Mouse (Mus musculus): Measurements from ENCODE around the gene Smg6.

DNA sequence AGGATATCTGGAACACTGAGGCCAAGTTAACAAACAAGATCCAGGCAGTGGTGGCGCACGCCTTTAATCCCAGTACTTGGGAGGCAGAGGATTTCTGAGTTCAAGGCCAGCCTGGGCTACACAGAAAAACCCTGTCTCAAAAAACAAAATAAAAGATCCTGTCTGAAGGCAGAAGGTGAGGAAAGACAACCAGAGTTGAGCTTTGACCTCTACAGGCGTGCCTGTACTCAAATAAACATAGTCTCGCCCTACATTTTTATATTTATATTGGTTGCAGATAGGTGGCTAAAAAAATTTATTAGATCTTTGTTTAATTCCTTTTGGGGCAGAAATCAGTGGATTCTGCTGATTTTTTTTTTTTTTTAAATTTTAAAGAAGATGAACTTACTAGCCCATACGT lies 23.2 kb upstream of the Smg6 start:
- no peak for TF ChIP-seq CTCF (IDR thresholded peaks at IDR 0.05; ENCODE audit: low read depth)
- no peak for TF ChIP-seq EP300 (IDR thresholded peaks at IDR 0.05; ENCODE audit: low read depth)
